Mouse (Mus musculus) liver, postnatal 0 days (tissue): ENCODE measurements around the gene Fabp1. TPM values are rescaled to one million over a fixed set of nuclear protein-coding genes. Genes with fewer than 3 reads are reported as not detected.

Source experiments
- ATAC-seq: fragments of 200-750 bp; cut with Nextera tagmentation; 2 replicates; pipeline ENCODE4 v1.8.0; 2017; ENCODE audit warnings: mild to moderate bottlenecking, moderate library complexity
- DNase-seq: peaks from one replicate; pipeline ENCODE4 v3.0.0-alpha.2; 2016
- H3K27ac ChIP-seq: fragments of 300-500 bp; sonication (generic); 2 replicates; pipeline ENCODE4 v1.5.1; 2014; ENCODE audit warnings: antibody characterized with exemption, moderate library complexity, mild to moderate bottlenecking, low read depth
- H3K27me3 ChIP-seq: fragments of 300-500 bp; sonication (generic); 2 replicates; pipeline ENCODE4 v1.6.1; 2014; ENCODE audit warnings: low read length, control low read depth, mixed read lengths; ENCODE audit not compliant: insufficient read depth
- H3K36me3 ChIP-seq: fragments of 300-500 bp; sonication (generic); replicated peaks from 2 replicates; pipeline ENCODE4 v1.6.1; 2014; ENCODE audit warnings: mild to moderate bottlenecking, control low read depth, low read length, moderate library complexity, mixed read lengths; ENCODE audit not compliant: insufficient read depth
- H3K4me1 ChIP-seq: fragments of 300-500 bp; sonication (generic); 2 replicates; pipeline ENCODE4 v1.6.1; 2014; ENCODE audit warnings: antibody characterized with exemption, mild to moderate bottlenecking, control low read depth; ENCODE audit not compliant: insufficient read depth
- H3K4me2 ChIP-seq: fragments of 300-500 bp; sonication (generic); 2 replicates; pipeline ENCODE4 v1.6.1; 2014; ENCODE audit warnings: low read depth, mild to moderate bottlenecking, low read length, moderate library complexity, mixed read lengths
- H3K4me3 ChIP-seq: fragments of 300-500 bp; sonication (generic); 2 replicates; pipeline ENCODE4 v1.5.1; 2014; ENCODE audit warnings: low read depth, low read length
- H3K9ac ChIP-seq: fragments of 300-500 bp; sonication (generic); replicated peaks from 2 replicates; pipeline ENCODE4 v1.6.1; 2014; ENCODE audit warnings: mild to moderate bottlenecking, moderate library complexity
- H3K9me3 ChIP-seq: fragments of 300-500 bp; sonication (generic); 2 replicates; pipeline ENCODE4 v1.6.1; 2016; ENCODE audit warnings: mild to moderate bottlenecking, control low read depth, low read length, mixed read lengths
- CTCF ChIP-seq: sonication (generic); IDR thresholded peaks from 2 replicates; pipeline ENCODE4 v1.5.1; 2016; ENCODE audit warnings: antibody characterized with exemption, low read depth
- EP300 ChIP-seq: IDR thresholded peaks from 2 replicates; pipeline ENCODE4 v1.6.1; 2016; ENCODE audit warnings: antibody characterized with exemption, low read depth, mild to moderate bottlenecking
- WGBS: fragments of 180-500 bp; shearing (Covaris S2); extraction: QIAGEN DNeasy Blood & Tissue Kit; methylation state at CpG from one replicate; pipeline ENCODE4 v1.1.7; 2014; ENCODE audit not compliant: insufficient replicate concordance; 5-methylcytosine and 5-hydroxymethylcytosine counted together
- polyA plus RNA-seq: library from polyadenylated mRNA; unstranded; fragments of >200 nt; fragmentation: Nextera tagmentation; extraction: Ambion mirVana; gene quantifications from 2 replicates; pipeline ENCODE4 v1.2.1, GENCODE M21; 2015

Fabp1 gene
- 6,645 and 7,607 TPM in 2 replicates for polyA plus RNA-seq

DNA sequence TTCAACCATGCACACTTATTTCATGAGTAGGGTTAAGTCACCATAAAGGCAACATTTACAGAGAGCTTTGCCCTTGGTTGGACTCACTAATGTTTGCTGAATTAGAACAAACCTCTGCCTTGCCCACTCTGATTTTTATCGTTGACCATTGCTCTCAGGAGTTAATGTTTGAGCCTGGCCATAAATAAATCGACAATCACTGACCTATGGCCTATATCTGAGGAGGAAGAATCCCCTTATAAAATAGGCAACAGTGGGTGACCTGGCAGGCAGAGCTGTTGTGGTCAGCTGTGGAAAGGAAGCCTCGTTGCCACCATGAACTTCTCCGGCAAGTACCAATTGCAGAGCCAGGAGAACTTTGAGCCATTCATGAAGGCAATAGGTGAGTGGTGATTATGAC, at the start of gene Fabp1:
Gene Fabp1, plus strand, starts transcription at position 216 of the 400 bp plus-strand sequence.
- H3K9ac ChIP-seq, result peak within 1 kb of the TSS; percentile 54
- H3K9me3 ChIP-seq, result no peaks in the 10 kb centered on the region
- WGBS, result 56% methylated on average over 4 of the region's 4 CpGs
- no peaks in the 10 kb centered on the region for H3K27me3 ChIP-seq
- H3K4me3 ChIP-seq, result peak within 1 kb of the TSS; percentile 46
- peaks cover 24% of the 10 kb centered on the region for H3K4me1 ChIP-seq
- H3K36me3 ChIP-seq, result peaks cover 14% of the 10 kb centered on the region
- H3K27ac ChIP-seq, result peak within 1 kb of the TSS; percentile 81
- no peak; the same call in 1 of the 2 replicates for TF ChIP-seq EP300
- TF ChIP-seq CTCF, result no peak
- DNase-seq (peak; percentile 36), ATAC-seq (peak; percentile 74)
- H3K4me2 ChIP-seq, result peak within 1 kb of the TSS; percentile 60

DNA sequence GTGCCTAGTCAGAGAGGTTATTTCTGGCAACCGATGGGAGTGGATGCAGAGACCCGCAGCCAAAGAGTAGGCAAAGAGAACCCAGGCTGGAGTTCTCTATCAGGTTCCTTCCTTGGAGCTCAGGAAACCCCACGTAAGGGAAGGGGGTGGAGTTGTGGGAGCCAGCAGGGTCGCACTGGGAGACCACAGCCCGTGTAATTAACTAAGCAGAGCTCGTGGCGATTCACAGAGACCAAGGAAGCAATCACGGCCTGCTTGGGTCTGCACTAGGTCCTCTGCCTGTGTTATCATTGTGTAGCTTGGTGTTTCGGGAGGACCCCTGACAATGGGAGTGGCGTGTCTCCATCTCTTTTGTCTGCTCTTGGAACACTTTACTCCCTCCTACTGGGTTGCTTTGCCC, 48.5 kb upstream of the Fabp1 start:
- Histone ChIP-seq H3K36me3 (no peaks in the 10 kb centered on the region), H3K4me3 (no peak overlapping the region), H3K4me2 (no peak overlapping the region), H3K27ac (no peak overlapping the region), H3K4me1 (peaks cover 5% of the 10 kb centered on the region; the same call in 1 of the 2 replicates), H3K9me3 (no peaks in the 10 kb centered on the region), H3K9ac (no peak overlapping the region), H3K27me3 (no peaks in the 10 kb centered on the region)
- ATAC-seq (no peak), DNase-seq (no peak)
- no peak for TF ChIP-seq EP300
- TF ChIP-seq CTCF, result no peak
- 46% methylated on average over 10 of the region's 10 CpGs for WGBS

DNA sequence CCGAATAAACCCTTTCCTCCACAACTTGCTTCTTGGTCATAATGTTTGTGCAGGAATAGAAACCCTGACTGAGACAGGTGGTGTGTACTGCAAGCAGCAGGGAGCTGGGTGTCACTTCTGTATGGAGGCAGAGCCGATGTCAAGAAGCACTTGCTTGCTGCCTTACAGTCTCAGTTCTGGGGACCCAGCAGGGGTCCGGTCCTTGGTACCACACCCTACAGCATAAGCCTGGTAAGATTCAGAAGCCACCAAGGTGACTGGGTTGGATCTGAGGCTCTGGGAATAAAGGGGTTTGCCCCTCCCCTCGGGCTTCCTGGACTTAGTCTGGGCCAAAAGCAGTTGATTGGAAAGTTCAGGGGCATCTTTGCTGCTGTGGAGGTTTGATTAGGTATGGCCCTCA, 46.1 kb upstream of the Fabp1 start:
- no peak for ATAC-seq
- Histone ChIP-seq H3K36me3 (no peaks in the 10 kb centered on the region), H3K4me3 (no peak overlapping the region), H3K4me2 (no peak overlapping the region), H3K4me1 (peaks cover 4% of the 10 kb centered on the region; the same call in 1 of the 2 replicates), H3K9me3 (no peaks in the 10 kb centered on the region), H3K9ac (no peak overlapping the region), H3K27me3 (no peaks in the 10 kb centered on the region), H3K27ac (no peak overlapping the region)
- TF ChIP-seq CTCF (no peak), EP300 (no peak)
- WGBS, result 72% methylated on average over 4 of the region's 4 CpGs
- DNase-seq, result no peak

- H3K4me1 ChIP-seq, result peaks cover 4% of the 10 kb centered on the region; the same call in 1 of the 2 replicates
- ATAC-seq (no peak), DNase-seq (no peak)
- 83% methylated on average over 6 of the region's 6 CpGs for whole genome bisulfite sequencing
- H3K36me3 ChIP-seq, result no peaks in the 10 kb centered on the region
- no peak overlapping the region for H3K4me3 ChIP-seq
- TF ChIP-seq EP300 (no peak), CTCF (no peak)
- no peak overlapping the region for H3K4me2 ChIP-seq
- no peak overlapping the region for H3K9ac ChIP-seq
- H3K27ac ChIP-seq, result no peak overlapping the region
- H3K27me3 ChIP-seq, result no peaks in the 10 kb centered on the region
- H3K9me3 ChIP-seq, result no peaks in the 10 kb centered on the region
Measured at GRCm38 (mm10) chr6:71154861-71155260, 44.8 kb upstream of the Fabp1 start.

- Histone ChIP-seq H3K27me3 (no peaks in the 10 kb centered on the region), H3K4me1 (peaks cover 8% of the 10 kb centered on the region), H3K36me3 (no peaks in the 10 kb centered on the region), H3K4me3 (no peak overlapping the region), H3K4me2 (no peak overlapping the region), H3K27ac (no peak overlapping the region), H3K9me3 (no peaks in the 10 kb centered on the region), H3K9ac (no peak overlapping the region)
- peak; percentile 62 for DNase-seq
- no peak for ATAC-seq
- 69% methylated on average over 5 of the region's 5 CpGs for WGBS
- no peak for TF ChIP-seq EP300
- peak; percentile 71 for TF ChIP-seq CTCF
Measured at GRCm38 (mm10) chr6:71156674-71157326, 42.8 kb upstream of the Fabp1 start.

DNA sequence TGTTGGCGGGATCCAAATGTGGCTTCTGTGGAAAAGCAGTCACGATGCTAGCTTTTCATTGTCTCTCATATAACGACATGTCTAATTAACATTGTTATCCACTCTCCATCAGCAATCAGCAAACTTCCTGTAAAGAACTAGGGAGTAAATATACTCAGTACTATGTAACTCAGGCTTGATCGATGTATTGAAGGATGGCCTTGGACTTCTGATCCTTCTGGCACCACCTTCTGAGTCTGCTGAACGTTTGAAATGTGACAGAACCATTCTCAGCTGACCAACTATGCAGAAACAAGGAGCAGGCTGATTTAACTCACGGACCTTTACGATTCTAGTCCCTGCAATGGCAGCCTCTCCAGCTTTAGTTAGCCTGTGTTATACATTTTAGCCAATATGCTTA, 38.3 kb upstream of the Fabp1 start:
- 0 out of 2 replicates have a peak, but pooled peaks have one; percentile 21 for TF ChIP-seq EP300
- TF ChIP-seq CTCF, result no peak
- H3K4me3 ChIP-seq, result no peak overlapping the region
- 58% methylated on average over 7 of the region's 7 CpGs for WGBS
- ATAC-seq (peak; percentile 56), DNase-seq (peak; percentile 31)
- no peak overlapping the region for H3K9ac ChIP-seq
- H3K4me1 ChIP-seq, result peaks cover 8% of the 10 kb centered on the region
- no peaks in the 10 kb centered on the region for H3K36me3 ChIP-seq
- no peak overlapping the region for H3K4me2 ChIP-seq
- no peaks in the 10 kb centered on the region for H3K27me3 ChIP-seq
- H3K9me3 ChIP-seq, result no peaks in the 10 kb centered on the region
- H3K27ac ChIP-seq, result peak overlapping the region; percentile 78; the same call in 1 of the 2 replicates

GRCm38 (mm10) chr6:71162269-71162668, 37.4 kb upstream of the Fabp1 start:
- H3K4me3 ChIP-seq, result no peak overlapping the region
- no peak for TF ChIP-seq EP300
- peak; percentile 70 for TF ChIP-seq CTCF
- H3K9me3 ChIP-seq, result no peaks in the 10 kb centered on the region
- H3K27me3 ChIP-seq, result no peaks in the 10 kb centered on the region
- H3K9ac ChIP-seq, result no peak overlapping the region
- DNase-seq (peak; percentile 67), ATAC-seq (peak; percentile 83)
- WGBS, result 56% methylated on average over 4 of the region's 4 CpGs
- no peaks in the 10 kb centered on the region for H3K36me3 ChIP-seq
- H3K4me1 ChIP-seq, result peaks cover 4% of the 10 kb centered on the region
- H3K27ac ChIP-seq, result peak overlapping the region; percentile 78
- H3K4me2 ChIP-seq, result no peak overlapping the region
